Mouse (Mus musculus) layer of hippocampus, adult 11-12 months (tissue): Measurements from ENCODE around the gene Tmem30a.

ENCODE experiments used
- DNase-seq: peaks from one replicate; pipeline ENCODE4 v3.0.0; 2022; ENCODE audit warnings: low spot score

Tmem30a gene

DNA sequence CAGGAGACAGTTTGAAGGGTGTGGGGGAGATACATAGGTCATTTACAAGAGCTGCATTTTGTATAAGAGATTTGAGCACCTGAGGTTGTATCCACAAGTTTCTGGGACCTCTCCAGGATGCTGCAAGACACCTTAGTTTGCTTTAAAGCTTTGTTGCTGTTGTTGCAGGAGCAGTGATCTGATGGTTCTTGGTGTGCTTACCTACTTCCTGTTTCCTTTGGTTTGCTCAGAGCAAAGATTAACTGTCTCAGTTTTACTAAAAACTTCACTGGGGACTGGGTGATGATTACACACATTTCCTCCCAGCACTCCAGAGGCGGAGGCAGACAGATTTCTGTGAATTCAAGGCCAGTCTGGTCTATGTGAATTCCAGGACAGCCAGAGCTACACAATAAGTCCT is 1.8 kb upstream of the Tmem30a start:
- DNase-seq, result no peak

DNA sequence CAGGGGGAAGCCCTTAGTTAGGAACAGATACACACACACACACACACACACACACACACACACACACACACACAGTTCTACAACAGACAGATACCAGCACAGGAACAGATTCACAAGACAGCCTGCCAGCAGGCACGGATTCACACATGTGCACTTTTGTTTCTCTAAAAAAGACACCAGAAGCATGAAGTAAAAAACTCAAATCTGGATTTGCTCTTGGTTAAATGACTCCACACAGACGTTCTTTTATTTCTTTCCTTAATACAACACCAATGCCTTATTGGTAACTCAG is 7.6 kb downstream of the Tmem30a start:
- DNase-seq, result peak; percentile 67

DNA sequence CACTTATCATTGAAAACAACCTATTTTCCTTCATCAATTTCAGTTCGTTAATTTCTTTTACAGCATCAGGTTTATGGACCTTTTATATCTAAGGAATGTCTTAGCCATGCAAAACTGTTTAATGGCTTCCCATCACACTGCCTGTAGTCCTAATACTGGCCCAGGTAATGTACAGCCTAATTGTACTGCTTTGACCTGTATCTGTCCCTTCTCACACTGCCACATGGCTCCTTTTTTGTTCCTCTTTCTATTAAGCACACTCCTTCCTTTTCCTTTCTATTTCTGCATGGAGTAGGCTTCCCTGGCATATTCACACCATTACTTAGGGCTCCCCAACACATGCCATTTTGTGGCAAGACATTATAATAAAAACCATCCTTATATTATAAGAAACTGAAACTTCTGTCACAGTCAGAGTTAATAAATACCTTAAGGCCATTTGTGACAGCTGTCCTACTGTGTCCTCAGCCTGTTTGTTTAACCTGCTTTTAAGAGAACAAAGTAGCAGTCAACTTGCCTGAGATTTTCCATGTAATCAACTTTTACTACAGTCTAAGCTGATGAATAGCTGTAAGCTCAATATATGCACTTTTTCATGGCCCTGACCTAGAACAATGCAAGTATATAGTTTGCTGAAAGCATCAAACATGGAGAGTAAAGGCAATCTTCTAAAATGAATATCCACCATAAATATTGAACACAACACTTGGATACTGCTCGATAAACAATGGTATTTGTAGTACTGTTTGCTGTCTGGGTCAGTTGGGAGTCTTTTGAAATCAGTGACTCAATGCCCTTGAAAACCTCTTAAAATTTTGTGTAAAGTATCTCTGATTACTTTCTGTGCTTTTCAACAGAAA is 8.1 kb downstream of the Tmem30a start:
- DNase-seq, result no peak

DNA sequence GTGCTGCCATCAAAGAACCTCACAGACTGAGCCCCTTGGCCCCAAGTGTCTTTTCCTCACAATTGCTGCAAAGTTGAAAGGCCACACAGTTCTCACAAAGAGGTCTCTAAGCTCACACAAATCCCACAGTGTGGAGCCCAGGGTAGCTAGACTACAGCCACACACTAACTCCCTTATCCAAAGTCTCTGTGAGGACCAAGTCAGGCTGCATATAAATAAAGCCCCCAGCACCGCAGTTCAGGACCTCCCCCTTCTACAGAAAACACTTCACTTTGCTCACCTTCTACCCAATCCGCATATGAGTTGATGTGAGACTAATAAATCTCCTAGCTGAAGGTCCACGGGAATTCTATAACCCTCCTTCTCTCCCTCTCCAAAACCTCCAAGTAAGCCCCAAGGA is 8.9 kb downstream of the Tmem30a start:
- DNase-seq, result no peak

DNA sequence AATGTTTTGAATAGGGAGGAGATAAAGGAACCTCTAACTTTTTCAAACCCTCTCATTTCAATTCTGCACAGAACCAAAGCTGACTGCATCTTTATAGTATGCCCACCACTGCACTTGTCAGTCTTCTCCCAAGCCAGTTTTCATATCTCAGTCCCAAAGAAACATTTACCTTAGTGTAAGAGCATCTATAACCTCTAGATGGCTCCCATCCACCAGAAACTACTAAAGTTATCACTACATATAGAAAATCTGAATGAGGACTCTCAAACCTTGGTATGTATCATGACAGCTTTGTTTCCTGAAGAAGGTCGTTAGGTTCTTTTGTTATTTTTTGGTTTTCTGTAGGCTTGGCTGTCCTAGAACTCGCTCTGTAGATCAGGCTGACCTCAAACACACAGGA is 14.0 kb downstream of the Tmem30a start:
- no peak for DNase-seq

DNA sequence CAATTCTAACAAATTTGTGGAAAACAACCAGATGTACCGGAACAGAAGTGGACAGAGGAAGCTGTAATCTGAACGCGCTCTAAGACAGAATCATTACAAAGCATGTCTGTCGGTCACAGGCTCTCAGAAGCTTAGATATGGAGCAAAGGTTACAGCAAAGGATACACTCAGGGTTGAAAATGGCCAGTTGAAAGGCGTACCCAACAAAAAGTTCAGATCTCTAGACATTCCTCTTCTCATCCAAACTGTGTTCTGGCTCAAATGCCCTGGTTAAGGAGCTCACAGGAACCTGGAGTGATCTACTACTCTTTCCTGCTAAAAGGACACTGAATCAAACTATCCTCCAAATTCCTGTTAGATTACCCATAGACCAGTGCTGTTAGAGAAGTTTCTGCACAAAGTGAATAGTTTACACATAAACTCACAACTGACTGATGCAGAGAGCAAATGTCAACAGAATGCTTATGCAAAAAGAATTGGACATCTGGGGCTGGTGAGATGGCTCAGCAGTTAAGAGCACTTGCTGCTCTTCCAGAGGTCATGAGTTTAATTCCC is 26.2 kb downstream of the Tmem30a start:
- DNase-seq, result no peak

DNA sequence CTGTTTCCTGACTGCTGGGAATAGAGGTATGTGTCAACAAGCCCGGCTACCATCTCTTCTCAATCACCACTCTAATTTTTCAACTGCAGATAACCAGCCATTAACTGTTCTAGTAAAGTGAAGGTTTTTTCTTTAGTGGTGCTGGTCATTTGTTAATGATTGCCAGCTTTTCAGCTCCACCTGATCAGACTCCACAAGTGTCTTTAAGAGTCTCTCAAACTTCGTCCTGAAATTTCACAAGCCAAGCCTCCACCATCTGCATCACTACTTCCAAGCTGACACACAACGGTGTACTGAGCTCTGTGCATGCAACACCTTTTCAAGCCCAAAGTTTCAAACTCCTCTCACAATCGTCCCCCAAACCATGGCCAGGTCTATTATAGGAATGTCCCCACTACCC is 28.0 kb downstream of the Tmem30a start:
- no peak for DNase-seq

DNA sequence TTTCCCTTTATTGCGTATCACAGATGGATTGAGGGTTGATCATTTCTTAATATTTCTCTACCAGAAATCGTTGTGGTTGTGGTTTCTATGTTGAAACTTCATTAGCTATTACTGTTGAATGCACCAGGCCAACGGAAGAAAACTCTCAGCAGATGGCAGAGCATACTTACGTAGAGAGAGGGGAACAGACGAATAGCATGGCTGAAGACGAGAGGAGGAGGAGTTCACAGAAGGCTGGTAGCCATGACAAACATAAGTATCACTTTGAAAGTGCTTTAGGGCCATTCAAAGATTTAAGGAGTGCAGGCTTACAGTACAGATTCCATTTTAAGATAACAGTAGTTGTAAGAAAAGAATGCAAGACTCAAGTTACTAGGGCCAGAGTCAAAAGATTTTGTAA is 30.8 kb downstream of the Tmem30a start:
- DNase-seq, result no peak

DNA sequence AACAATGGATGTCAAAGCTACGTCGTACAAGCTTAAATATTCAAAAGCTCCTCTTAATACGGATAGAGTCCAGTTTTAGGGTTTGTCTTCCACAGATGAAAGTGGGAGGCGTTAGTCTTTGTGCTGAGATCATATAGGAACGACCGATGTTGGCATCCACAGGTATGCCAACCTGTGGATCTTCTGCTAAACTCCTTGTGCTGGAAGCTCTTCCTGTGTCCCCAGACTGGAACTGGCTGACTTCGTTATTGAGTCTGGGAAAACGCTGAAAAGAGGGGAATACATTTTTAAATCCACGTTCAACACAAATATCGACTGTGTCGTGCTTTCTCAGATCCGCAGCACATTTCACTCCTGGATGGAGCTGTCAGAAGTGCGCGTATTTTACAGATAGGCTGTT is 33.2 kb downstream of the Tmem30a start:
- DNase-seq, result no peak

DNA sequence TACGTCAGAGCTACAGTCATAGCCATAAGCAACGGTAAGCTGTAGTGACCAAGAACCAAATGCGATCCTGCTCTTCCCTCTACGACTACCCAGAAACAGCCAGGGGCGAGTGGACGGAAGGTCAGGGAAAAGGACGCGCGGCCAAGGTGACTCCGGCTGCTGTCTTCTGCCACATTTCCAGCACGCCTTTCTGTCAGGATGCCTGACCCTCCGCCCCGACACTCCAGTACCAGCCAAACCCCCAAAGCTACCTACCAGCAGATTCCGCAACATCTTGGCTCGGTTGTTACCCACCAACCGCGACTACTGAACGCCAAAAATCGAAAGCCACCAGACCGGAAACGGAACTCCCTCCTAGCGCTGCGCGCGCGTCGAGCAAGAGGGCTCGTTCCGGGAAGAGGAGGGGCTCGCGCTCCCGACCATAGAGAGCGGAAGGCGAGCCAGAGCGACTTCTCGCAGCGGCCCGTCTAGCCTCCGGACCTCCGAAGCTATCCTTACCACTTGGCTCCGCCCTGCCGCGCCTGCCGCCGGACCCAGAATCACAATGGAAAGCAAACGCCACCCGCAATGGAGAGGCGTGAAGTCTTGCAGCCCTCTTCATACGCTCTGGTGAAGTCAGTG is 33.8 kb downstream of the Tmem30a start, which contains the start of gene Cox7a2:
TSS of gene Cox7a2 (minus strand) at position 494 of the 621 bp plus-strand sequence.
- peak; percentile 96 for DNase-seq

DNA sequence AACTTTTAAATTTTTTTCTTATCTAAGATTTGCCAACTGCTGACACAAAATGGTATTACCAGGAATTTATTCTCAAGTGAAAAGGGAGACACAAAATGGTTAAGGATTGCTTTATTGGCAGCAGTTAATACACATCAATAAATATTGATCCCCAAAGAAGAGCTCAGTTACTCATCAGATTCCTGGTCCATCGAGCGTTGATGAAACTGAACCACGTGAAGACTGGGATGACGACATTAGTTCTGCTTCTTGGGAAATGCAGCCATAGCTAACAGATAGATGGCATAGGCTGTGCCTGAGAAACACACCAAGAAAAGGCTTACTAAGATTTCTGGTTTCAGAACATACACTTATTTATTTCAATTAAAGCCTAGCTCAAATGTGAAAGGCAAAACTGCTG is 38.0 kb downstream of the Tmem30a start:
- no peak for DNase-seq

DNA sequence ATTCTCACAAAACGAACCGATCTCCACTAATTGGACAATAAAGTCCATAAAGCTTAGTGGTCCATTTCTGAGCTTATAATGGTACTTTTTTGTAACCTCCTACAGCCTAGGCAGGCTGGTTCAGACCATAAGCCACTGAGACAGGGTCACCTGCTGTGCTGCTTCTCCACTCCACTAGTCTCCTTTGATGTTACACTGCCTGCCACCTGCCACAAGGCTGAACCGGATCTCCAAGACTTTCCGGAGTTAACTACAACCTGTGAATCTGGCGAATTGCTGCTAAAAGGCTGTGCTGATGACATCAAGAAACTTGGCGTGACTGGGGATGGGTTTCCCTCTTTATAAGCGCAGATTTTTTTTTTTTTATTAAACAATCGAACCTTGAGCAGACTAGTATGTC is 41.5 kb downstream of the Tmem30a start:
- DNase-seq, result no peak

DNA sequence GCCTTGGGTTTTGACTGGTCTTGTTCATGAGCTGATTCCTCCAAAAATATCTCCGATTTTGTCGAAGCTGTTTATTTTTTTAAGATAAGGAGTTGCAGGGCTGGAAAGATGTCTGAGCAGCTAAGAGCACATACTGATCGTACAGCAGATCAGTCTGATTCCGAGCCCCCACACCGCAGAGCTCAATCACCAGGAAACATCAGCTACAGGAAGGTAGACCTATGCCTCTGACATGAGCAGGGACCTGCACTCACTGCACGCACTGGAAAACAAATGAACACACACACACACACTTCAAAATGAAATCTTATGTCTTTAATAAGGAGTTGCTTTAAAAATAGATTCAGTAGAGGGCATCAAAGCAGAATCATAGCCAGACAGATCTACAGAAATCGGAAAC is 42.6 kb downstream of the Tmem30a start:
- DNase-seq, result no peak

DNA sequence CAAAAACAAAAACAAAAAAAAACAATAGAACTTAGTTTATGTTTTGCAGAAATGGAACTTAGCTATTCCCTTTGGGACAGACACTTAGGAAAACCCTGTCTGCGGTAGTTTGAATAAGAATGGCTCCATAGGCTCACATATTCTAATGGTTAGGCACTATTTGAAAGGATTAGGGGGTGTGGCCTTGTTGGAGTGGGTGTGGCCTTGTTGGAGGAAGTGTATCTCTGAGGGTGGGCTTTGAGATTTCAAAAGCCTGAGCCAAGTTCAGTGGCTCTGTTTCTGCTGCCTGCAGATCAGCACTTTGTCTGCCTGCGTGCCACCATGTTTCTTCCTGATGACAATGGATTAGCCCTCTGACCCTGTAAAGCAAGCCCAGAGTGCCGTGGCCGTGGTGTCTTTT is 48.3 kb downstream of the Tmem30a start:
- no peak for DNase-seq

DNA sequence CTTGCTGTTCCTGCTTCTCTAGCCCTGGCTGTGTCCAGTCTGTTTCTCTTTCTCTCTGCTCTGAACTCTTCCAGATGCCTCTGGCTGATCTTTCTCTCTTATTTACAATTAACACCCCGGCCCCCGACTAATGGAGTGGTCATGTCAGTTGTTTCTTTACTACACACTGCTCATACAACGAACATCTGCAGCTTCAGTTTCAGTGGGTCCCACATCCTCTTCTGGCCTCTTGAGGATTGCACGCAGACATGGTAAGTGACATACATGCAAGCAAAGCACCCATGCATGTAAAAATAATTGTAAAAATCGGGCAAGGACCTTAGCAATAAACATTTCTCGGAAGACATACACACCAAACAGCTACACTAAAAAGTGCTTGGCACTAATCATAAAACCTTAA is 57.7 kb downstream of the Tmem30a start:
- no peak for DNase-seq

DNA sequence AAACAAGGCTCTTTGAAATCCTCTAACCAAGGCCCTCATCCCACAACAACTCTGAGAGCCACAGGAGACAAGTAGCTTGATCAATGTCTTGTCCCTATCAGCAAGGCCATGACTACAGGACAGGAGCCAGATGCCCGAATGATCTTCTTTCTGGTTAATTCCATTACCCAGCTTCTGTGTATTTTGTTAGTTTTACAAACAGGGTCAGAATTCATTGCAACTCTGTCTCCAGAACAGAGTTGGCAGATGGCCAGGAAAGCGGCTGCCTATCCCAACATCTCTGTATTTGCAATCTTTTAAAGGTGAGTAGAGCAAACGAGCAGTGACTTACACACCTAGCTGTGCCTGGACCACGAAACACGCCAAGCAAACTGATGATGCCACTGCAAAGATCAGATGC is 63.0 kb downstream of the Tmem30a start:
- no peak for DNase-seq

DNA sequence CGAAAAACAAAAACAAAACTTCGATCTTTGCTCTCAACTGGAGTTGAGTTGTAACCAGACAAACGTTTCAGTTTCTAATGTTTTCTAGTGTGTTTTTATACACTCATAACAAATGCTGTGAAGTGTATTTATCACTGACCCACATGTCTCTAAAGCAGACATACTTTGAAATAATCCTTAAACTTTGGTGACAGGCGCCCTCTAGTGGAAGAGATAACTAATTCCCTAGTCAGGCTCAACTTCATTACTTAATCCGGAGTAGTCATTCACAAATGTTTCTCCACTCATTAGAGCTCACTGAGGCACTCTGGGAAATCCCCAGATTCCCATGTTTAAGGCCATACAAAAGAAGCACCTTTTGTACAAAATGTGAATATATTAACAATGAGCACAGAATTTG is 70.2 kb downstream of the Tmem30a start:
- DNase-seq, result peak; percentile 35

DNA sequence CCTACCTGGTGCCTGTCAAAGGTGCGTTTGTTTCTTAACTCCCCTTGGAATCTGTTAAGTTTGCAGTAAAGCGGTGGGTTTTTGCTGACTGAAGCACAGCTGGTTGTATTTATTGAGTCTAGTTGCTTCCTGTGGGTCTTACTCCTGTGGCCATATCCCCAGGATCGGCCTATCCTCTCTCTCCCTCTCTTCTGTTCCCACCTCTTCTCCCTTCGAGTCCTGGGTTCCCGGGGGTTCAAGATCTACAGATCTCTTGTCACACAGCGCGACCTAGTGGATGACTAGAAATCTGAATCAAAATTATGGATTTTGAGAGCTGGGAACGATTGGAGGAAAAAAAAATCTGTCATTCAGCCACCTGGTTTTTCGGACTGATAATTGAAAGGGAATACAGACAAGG is 72.3 kb downstream of the Tmem30a start:
- DNase-seq, result peak; percentile 54

DNA sequence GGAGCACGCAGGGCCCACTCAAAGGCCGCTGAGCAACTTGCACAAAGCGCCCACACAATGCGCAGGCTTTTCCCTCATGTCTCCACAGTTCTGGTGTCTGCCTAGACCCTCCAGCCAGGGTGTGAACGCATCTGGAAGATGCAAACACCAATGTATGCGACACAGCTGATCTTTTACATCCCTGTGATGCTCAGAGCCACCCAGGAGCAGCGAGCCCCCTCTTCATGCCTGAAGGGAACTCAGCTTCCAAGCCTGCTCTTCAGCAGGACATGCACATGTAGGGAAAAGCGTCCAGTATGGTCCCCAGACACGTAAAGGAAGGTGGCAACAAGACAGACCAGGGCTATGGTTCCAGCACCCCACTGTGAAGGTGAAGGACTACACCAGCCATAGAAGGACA is 73.2 kb downstream of the Tmem30a start:
- DNase-seq, result no peak

DNA sequence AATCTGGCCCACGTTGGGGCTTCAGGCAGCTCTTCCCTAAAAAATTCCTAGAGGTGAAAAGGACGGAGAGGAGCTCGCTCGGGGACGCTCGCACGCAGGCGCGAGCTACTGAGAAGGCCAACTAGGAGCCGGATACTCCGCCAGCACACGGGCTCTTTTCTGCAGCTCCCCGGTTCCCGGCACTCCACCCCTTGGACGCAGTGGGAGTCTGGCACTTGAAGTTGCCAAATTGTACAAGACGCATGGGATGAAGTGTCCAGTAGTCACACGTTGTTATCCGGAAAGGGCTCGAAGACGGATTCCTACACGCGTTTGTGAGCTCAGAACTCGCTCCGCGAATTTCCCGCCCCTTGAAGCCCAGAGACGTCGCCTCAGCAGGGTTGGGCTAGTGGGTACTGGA is 73.9 kb downstream of the Tmem30a start:
- no peak for DNase-seq
